Mouse (Mus musculus) bone marrow macrophage, adult 2 months (primary cell): ENCODE results near the gene Tfap2c. TPM values are rescaled to one million over a fixed set of nuclear protein-coding genes. Genes with fewer than 3 reads are reported as not detected.

Source experiments
- H3K27ac ChIP-seq: 2 replicates; pipeline ENCODE4 v1.5.1; 2012; ENCODE audit warnings: low read depth, low read length; ENCODE audit not compliant: insufficient read depth
- H3K4me1 ChIP-seq: 2 replicates; pipeline ENCODE4 v1.6.1; 2012; ENCODE audit warnings: low read length; ENCODE audit not compliant: control insufficient read depth, insufficient read depth
- H3K4me3 ChIP-seq: 2 replicates; pipeline ENCODE4 v1.5.1; 2012; ENCODE audit warnings: mild to moderate bottlenecking, low read length, moderate library complexity; ENCODE audit not compliant: insufficient read depth
- CTCF ChIP-seq: IDR thresholded peaks from 2 replicates; pipeline ENCODE4 v1.5.1; 2012; ENCODE audit warnings: low read depth, mild to moderate bottlenecking, low read length, moderate library complexity
- POLR2A ChIP-seq: IDR thresholded peaks from 2 replicates; pipeline ENCODE4 v1.6.1; 2012; ENCODE audit warnings: mild to moderate bottlenecking, low read depth, low read length, borderline replicate concordance
- polyA plus RNA-seq: library from polyadenylated mRNA; stranded (reverse); fragments of >200 nt; gene quantifications from 2 replicates; pipeline ENCODE4 v1.2.4, GENCODE M21; 2012; ENCODE audit not compliant: missing spikeins, insufficient read depth, insufficient read length

The Tfap2c gene
- polyA plus RNA-seq, 1 experiment = not detected

DNA sequence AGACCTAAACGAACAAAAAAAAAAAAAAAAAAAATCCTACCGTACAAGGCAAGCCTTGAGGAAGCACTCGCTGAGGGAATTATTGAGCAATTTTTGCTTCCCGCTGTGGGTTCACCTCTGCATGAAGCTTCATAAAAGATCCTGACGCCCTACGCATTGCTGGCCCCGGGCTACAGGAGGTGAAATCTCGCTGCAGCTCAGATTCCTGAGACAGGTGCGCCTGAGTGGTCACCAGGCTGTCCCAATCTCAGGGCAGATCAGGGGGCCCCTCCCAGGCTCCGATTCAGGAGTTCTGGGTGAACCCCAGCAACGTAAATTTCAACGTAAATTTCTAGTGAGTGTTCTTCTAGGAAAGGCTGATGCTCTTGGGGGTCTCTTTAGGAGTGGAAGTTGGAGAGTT, 26.9 kb upstream of the Tfap2c start:
- H3K4me1 ChIP-seq = no peaks in the 10 kb centered on the region
- no peak for TF ChIP-seq CTCF
- no peak overlapping the region for H3K4me3 ChIP-seq
- H3K27ac ChIP-seq = no peak overlapping the region

DNA sequence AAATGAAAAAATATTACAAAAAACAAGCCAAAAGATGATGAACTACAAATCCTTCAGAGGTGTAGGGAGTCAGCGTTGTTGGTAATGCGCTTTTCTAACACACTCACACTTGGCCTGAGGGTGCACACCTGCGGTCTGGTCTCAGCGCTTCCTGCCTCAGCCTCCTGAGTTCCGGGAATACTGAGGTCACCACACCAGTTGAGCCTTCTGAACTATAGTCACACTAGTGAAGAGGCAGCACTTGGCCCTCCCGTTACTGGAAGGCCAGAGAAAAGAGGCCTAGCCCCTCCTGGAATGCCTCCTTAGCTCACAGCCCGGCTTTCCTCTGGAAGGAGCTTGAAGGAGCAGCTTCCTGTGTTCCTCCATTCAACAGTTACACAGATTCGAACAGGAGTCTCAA, 22.2 kb upstream of the Tfap2c start:
- no peak overlapping the region for H3K27ac ChIP-seq
- no peak overlapping the region for H3K4me3 ChIP-seq
- TF ChIP-seq CTCF (no peak), POLR2A (no peak)
- H3K4me1 ChIP-seq = no peaks in the 10 kb centered on the region

DNA sequence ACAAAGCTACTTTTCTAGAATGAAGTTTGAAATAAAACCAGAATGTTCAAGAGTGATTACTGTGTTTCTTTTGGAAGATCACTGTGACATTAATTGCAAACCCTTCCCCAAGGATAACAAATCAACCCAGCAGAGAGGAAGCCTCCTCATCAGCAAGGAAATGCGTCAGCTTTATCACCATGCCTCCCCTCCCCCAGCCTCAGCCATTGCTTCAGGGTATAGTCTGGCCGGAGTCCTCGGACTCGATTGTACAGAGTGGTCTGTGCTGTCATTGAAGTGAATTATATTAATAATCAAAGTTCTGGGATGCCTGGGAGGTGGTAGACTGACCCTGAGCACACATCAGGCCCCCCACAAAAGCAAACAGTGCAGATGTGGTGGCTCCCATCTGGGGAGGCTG, 5.4 kb upstream of the Tfap2c start:
- Histone ChIP-seq H3K4me1 (no peaks in the 10 kb centered on the region), H3K27ac (no peak overlapping the region), H3K4me3 (no peak overlapping the region)
- TF ChIP-seq CTCF (no peak), POLR2A (no peak)

DNA sequence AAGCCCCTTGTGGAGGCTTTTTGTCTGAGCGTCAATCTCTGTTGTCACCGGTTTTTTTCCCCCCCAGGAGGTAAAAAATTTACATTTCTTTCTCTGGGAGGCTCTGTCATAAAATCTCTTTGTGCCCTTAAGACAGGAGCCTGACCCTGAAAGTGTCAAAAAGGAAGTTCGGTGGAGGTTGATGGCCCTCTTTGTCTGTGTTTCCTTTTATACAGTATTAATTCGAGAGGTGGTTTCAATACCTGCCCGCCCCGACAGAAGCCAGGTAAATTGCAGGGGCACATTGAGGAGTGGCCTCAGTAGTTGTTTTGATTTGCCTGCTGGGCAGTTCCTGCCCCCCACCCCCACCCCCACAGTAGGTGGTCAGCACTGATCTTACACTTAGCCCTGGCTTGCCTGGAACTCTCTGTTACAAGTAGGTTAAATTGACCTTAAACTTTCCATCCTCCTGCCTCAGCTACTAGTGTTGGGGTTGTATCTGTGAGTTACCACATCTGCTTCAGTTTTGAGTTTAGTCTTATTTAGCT, 4.7 kb upstream of the Tfap2c start:
- no peak overlapping the region for H3K27ac ChIP-seq
- TF ChIP-seq POLR2A (no peak), CTCF (no peak)

DNA sequence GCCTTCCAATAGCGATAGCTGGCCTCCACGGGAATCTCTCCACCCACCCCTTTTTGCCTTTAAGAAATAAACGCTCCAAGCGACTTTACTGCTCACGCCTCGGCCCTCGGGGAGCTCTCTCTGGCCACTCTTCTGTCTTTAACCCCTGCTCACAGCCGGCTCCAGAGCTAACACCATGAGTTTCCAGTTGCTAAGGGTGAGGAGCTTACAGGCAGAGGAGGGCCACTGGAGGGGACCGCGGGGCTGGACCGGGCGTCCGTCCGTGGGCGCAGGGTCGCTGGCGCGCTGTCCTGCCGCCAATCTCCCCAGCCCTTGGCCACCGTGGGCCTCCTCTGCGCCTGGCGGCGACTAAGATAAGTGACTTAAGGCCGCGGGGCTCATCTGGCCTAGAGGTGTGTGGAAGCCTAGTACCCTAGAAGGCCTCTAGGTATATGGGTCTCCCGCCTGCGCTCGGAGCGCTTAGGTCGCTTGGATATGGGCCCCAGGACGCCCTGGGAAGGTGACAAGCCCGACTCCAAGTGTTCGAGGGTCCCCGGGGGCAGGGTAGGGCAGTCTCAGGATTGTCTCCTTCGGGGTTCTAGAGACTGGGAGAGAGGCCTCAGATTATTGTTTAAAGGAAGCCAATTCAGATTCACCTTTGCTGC, 3.7 kb upstream of the Tfap2c start:
- Histone ChIP-seq H3K27ac (no peak overlapping the region), H3K4me3 (no peak overlapping the region), H3K4me1 (no peaks in the 10 kb centered on the region)
- TF ChIP-seq POLR2A (no peak), CTCF (no peak)

More for the DNA sequence above, 4.7 kb upstream of the Tfap2c start:
- Histone ChIP-seq H3K4me1 (no peaks in the 10 kb centered on the region), H3K4me3 (no peak overlapping the region)

DNA sequence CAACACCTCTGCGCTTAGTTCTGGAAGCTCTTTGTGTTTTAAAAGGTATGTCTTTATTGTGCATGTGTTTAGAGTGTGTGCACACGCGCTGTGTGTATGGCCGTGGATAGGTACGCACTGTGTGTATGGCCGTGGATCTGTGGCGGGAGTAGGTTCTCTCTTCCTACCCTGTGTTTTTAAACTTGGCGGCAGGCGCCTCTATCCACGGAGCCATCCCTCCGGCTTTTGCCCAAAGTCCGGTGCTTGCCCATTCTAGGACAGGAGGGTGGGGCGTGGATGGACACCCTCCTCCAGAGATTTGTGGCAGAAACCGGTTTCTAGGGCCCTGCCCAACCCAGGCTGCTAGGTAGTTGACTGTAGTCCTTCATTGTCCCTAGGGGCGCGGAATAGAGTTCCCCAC, 2.8 kb upstream of the Tfap2c start:
- no peak for TF ChIP-seq POLR2A
- TF ChIP-seq CTCF = no peak
- Histone ChIP-seq H3K27ac (no peak overlapping the region), H3K4me1 (no peaks in the 10 kb centered on the region), H3K4me3 (no peak overlapping the region)

DNA sequence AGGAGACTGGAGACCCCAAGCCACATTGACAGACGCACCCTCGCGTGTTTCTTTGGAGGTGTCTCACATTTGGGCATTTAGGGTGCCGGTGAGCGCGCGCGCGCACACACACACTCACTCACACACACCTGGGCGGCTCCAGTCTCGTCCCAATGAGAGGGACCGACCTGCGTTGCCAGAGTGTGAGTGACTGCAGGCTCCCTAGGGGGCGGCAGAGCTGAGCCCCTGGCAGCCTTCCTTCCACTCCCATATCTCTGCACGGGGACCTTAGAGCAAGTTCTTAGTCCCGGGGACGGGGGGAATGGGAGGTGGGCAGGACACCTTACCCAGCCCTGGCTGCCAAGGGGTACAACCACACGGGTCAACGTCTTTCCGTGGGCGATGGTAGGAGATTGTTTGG, 2.3 kb upstream of the Tfap2c start:
- H3K27ac ChIP-seq = no peak overlapping the region
- no peaks in the 10 kb centered on the region for H3K4me1 ChIP-seq
- TF ChIP-seq CTCF (no peak), POLR2A (no peak)

DNA sequence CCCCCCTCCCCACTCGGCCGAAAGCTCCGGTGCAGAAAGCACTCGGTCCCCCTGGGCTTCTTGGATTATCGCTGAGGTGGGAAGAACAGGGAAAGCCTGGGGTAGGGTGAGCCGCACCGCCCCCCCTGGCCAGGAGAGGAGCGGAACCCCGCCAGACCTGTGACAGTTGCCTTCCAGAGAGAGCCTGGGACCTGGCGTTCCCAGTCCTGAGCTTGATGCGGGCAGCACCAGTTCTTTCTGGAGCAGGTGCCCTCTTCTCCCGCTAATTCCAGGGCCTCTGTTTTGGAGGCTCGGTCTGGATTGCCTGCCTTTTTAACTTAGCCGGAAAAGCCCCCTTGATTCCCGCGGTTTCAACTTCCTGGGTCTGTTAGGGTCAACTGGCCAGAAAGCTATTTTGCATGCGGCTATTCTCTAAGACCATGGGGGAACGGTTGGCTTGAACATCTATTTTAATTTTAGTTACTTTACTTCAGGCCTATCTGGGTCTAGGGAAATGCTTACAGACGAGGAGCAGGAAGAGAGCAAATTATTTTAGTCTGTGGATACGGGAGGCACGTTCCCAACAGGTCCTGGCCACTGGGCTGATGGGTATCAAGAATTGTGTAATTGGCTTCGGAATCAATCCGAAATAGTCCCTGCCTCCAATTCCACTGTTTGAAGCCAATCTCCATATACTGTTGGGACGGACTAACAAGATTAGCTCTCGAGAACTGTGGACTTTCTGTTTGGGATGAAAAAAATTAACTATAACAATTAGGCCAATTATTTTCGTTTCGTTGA, 1.4 kb upstream of the Tfap2c start:
- Histone ChIP-seq H3K4me3 (no peak overlapping the region), H3K4me1 (no peaks in the 10 kb centered on the region), H3K27ac (no peak overlapping the region)
- TF ChIP-seq CTCF = no peak
- TF ChIP-seq POLR2A = no peak

More for the DNA sequence above, 2.3 kb upstream of the Tfap2c start:
- no peak overlapping the region for H3K4me3 ChIP-seq

DNA sequence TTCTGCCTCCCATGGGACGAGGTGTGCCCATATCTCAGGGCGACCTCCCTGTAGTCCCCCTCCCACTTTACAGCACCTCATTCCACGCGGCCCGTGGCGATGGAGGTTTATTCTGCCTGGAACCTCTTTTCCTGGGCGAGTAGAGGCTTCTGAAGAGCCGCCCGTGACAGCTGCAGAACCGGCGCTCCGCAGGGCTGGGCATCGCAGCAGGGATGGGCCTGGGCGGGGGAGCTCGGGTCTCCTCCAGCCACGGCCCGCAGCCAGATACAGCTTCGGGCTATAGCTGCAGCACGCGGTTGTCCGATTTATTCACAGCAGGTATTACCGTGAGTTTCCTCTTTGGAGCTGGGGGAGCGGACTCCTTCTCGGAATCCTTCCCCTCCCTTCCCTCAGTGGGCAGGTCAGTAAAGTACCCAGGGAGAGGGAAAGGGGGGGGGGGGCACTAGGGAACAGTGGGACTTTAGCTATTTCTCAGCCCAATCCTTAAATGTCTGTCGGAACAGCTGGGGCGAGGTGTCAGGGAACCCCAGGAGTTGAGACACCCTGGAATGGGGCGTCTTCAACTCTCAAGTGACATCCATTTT, 629 bp upstream of the Tfap2c start:
- Histone ChIP-seq H3K27ac (no peak overlapping the region), H3K4me3 (no peak overlapping the region), H3K4me1 (no peaks in the 10 kb centered on the region)
- TF ChIP-seq POLR2A (no peak), CTCF (no peak)
